Mouse (Mus musculus) myocyte (in vitro differentiated cells): ENCODE measurements around the gene Ndufa5.

Source experiments
- E2F4 ChIP-seq: IDR thresholded peaks from one replicate; pipeline ENCODE4 v1.6.1; 2011; ENCODE audit warnings: mild to moderate bottlenecking, control low read depth, moderate library complexity; ENCODE audit not compliant: insufficient read depth
- MAX ChIP-seq: IDR thresholded peaks from one replicate; pipeline ENCODE4 v1.6.1; 2011; ENCODE audit warnings: low read depth, mild to moderate bottlenecking, control low read depth
- MYOD1 ChIP-seq, 3 experiments: IDR thresholded peaks; one replicate each; pipeline ENCODE4 v1.6.1; 2011; ENCODE audit warnings: control low read depth in 2 of 3, low read depth in 2 of 3, mild to moderate bottlenecking in 2 of 3, moderate library complexity in 1 of 3; ENCODE audit not compliant: insufficient read length in 2 of 3, control insufficient read depth in 1 of 3
- MYOG ChIP-seq, 3 experiments: IDR thresholded peaks; one replicate each; pipeline ENCODE4 v1.6.1; 2011; ENCODE audit warnings: control low read depth in 2 of 3, low read depth in 2 of 3, mild to moderate bottlenecking in 2 of 3; ENCODE audit not compliant: insufficient read length in 2 of 3, control insufficient read depth in 1 of 3, insufficient read depth in 1 of 3
- POLR2A ChIP-seq: IDR thresholded peaks from one replicate; pipeline ENCODE4 v1.6.1; 2011; ENCODE audit warnings: low read depth, mild to moderate bottlenecking, control low read depth, moderate library complexity; ENCODE audit not compliant: insufficient read length
- POLR2AphosphoS2 ChIP-seq: IDR thresholded peaks from one replicate; pipeline ENCODE4 v1.6.1; 2011; ENCODE audit warnings: low read depth, control low read depth; ENCODE audit not compliant: insufficient read length
- SRF ChIP-seq: IDR thresholded peaks from one replicate; pipeline ENCODE4 v1.6.1; 2011; ENCODE audit warnings: low read depth; ENCODE audit not compliant: control insufficient read depth, insufficient read length
- TCF12 ChIP-seq: IDR thresholded peaks from one replicate; pipeline ENCODE4 v1.6.1; 2011; ENCODE audit warnings: mild to moderate bottlenecking, control low read depth; ENCODE audit not compliant: poor library complexity, insufficient read depth, severe bottlenecking
- TCF3 ChIP-seq: IDR thresholded peaks from one replicate; pipeline ENCODE4 v1.6.1; 2011; ENCODE audit warnings: low read depth, control low read depth; ENCODE audit not compliant: insufficient read length
- USF1 ChIP-seq: IDR thresholded peaks from one replicate; pipeline ENCODE4 v1.6.1; 2011; ENCODE audit warnings: low read depth, mild to moderate bottlenecking, control low read depth, moderate library complexity

GRCm38 (mm10) chr6:24542393-24542792, 14.6 kb upstream of the Ndufa5 start:
- TF ChIP-seq POLR2A (no peak), TCF12 (no peak), MYOG (IDR thresholded peaks at IDR 0.05; ENCODE audit: control insufficient read depth in 1 of 3, insufficient read depth in 1 of 3, insufficient read length in 2 of 3, low read depth in 2 of 3) (no peak), SRF (no peak), E2F4 (no peak), POLR2AphosphoS2 (no peak), MYOD1 (IDR thresholded peaks at IDR 0.05; ENCODE audit: control insufficient read depth in 1 of 3, insufficient read length in 2 of 3, low read depth in 2 of 3) (no peak), MAX (no peak), TCF3 (no peak), USF1 (no peak)
